Mouse (Mus musculus) intestine, embryonic 14.5 days (tissue): ENCODE data around the gene Man1a. TPM values are rescaled to one million over a fixed set of nuclear protein-coding genes. Genes with fewer than 3 reads are reported as not detected.

Experiments used
- ATAC-seq: fragments of 200-750 bp; cut with Nextera tagmentation; replicated peaks from 2 replicates; pipeline ENCODE4 v1.8.0; 2017; ENCODE audit warnings: low read depth, moderate number of reproducible peaks, moderate TSS enrichment, moderate library complexity; ENCODE audit not compliant: low FRiP score, low TSS enrichment
- DNase-seq: peaks from one replicate; pipeline ENCODE4 v3.0.0-alpha.2; 2018; ENCODE audit warnings: low spot score
- H3K27ac ChIP-seq: fragments of 300-500 bp; sonication (generic); 2 replicates; pipeline ENCODE4 v1.5.1; 2014; ENCODE audit warnings: low read depth, mild to moderate bottlenecking, control low read depth
- H3K27me3 ChIP-seq: fragments of 300-500 bp; sonication (generic); replicated peaks from 2 replicates; pipeline ENCODE4 v1.6.1; 2014; ENCODE audit warnings: low read length, control low read depth; ENCODE audit not compliant: control insufficient read depth, insufficient read depth
- H3K36me3 ChIP-seq: fragments of 300-500 bp; sonication (generic); 2 replicates; pipeline ENCODE4 v1.6.1; 2014; ENCODE audit warnings: low read length, control low read depth; ENCODE audit not compliant: control insufficient read depth, insufficient read depth
- H3K4me1 ChIP-seq: fragments of 300-500 bp; sonication (generic); replicated peaks from 2 replicates; pipeline ENCODE4 v1.6.1; 2014; ENCODE audit warnings: low read length, control low read depth, mixed read lengths; ENCODE audit not compliant: control insufficient read depth, insufficient read depth
- H3K4me2 ChIP-seq: fragments of 300-500 bp; sonication (generic); 2 replicates; pipeline ENCODE4 v1.6.1; 2014; ENCODE audit warnings: low read length
- H3K4me3 ChIP-seq: fragments of 300-500 bp; sonication (generic); 2 replicates; pipeline ENCODE4 v1.5.1; 2014; ENCODE audit warnings: low read depth, low read length, control low read depth, mixed read lengths
- H3K9ac ChIP-seq: fragments of 300-500 bp; sonication (generic); 2 replicates; pipeline ENCODE4 v1.6.1; 2014; ENCODE audit warnings: mild to moderate bottlenecking, low read length
- H3K9me3 ChIP-seq: fragments of 300-500 bp; sonication (generic); 2 replicates; pipeline ENCODE4 v1.6.1; 2016; ENCODE audit warnings: low read length, control low read depth; ENCODE audit not compliant: control insufficient read depth
- WGBS: fragments of 180-500 bp; shearing (Covaris S2); extraction: QIAGEN DNeasy Blood & Tissue Kit; methylation state at CpG from one replicate; pipeline ENCODE4 v1.1.7; 2014; 5-methylcytosine and 5-hydroxymethylcytosine counted together
- polyA plus RNA-seq: library from polyadenylated mRNA; unstranded; fragments of >200 nt; fragmentation: Nextera tagmentation; extraction: Ambion mirVana; gene quantifications from 2 replicates; pipeline ENCODE4 v1.2.1, GENCODE M21; 2014

Gene Man1a
- polyA plus RNA-seq, 1 experiment from 2014 or later: 12.6 TPM

DNA sequence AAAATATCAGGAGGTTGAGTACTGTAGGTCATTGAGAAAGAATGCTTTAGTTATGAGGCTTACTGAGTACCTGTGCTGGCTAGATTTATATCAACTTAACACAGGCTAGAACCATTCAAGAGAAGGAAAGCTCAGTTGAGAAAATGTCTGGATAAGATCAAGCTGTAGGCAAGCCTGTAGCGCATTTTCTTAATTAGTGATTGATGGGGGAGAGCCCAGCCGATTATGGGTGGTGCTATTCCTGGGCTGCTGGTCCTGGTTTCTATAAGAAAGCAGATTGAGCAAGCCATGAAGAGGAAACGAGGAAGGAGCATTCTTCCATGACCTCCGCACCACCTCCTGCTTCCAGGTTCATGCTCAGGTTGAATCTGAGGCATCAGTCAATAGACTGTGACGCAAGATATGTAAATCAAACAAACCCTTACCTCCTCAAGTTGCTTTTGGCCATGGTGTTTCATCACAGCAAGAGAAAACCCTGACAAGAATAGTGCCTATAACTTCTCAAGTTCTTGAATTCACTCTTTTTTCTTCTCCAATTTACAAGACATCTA is 58.4 kb downstream of the Man1a start:
- Histone ChIP-seq H3K36me3 (no peaks in the 10 kb centered on the region), H3K9ac (no peak overlapping the region), H3K4me1 (0 out of 2 replicates have a peak, but pooled peaks cover 5% of the 10 kb centered on the region), H3K27me3 (no peaks in the 10 kb centered on the region), H3K4me2 (no peak overlapping the region), H3K27ac (no peak overlapping the region), H3K9me3 (no peaks in the 10 kb centered on the region), H3K4me3 (no peak overlapping the region)
- DNase-seq: no peak
- ATAC-seq: 0 out of 2 replicates have a peak, but pooled peaks have one; percentile 36
- 52% methylated on average over 5 of the region's 5 CpGs for WGBS

DNA sequence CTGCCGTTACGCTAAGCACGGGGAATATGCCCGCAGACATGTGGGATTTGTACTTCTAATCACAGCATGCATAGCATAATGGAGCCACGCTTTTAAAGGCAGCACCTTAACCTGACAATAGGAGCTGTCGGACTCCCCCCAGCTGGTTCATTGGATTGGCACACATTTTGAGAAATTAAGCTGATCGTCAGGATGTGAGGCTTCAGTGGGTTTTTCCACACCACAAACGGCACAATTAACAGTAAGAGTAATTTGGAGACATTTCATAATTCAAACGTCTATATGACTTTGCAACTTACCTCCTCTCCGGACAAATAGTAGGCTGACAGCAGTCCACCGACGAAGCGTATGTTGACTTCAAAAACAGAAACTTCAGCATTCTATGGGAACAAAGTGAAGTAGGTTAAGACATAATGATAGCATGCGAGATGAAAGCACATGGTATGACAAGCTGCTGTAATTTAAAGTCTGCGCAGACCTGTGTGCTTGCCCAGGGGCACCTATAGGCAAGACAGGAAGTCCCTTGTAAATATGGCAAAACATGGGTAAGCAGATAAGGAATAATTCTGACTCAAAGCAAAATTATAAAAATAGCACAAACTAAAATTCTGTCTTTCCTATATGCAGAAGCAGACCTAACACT is 62.2 kb downstream of the Man1a start:
- DNase-seq (no peak), ATAC-seq (no peak)
- 90% methylated on average over 15 of the region's 15 CpGs for WGBS
- Histone ChIP-seq H3K36me3 (no peaks in the 10 kb centered on the region), H3K4me3 (no peak overlapping the region), H3K9me3 (no peaks in the 10 kb centered on the region), H3K27ac (no peak overlapping the region), H3K4me1 (0 out of 2 replicates have a peak, but pooled peaks cover 5% of the 10 kb centered on the region), H3K27me3 (no peaks in the 10 kb centered on the region), H3K9ac (no peak overlapping the region), H3K4me2 (no peak overlapping the region)

GRCm38 (mm10) chr10:54013143-54013791 is 63.1 kb downstream of the Man1a start:
- Histone ChIP-seq H3K4me1 (no peaks in the 10 kb centered on the region), H3K4me3 (no peak overlapping the region), H3K27ac (no peak overlapping the region), H3K9me3 (no peaks in the 10 kb centered on the region), H3K27me3 (no peaks in the 10 kb centered on the region), H3K36me3 (no peaks in the 10 kb centered on the region), H3K9ac (no peak overlapping the region), H3K4me2 (no peak overlapping the region)
- no peak for ATAC-seq
- WGBS: 84% methylated on average over 11 of the region's 11 CpGs
- no peak for DNase-seq

DNA sequence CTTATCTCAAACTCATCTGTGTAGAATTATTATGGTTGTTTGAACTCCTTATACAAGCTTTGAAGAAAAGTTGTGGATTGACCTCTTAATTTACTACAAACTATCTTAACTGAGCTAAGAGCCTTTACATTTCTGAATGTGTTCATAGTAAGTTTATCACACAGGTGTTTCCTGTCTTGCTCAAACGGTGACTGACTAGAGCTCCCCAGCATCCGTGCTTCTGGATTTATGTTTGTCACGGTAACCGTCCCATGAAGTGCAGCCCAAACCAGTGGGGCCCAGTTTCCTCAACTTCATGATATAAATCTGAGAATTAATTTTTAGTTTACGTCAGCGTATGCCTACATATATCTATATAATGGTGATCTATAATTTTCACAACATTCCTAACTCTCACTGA is 67.3 kb downstream of the Man1a start:
- Histone ChIP-seq H3K4me2 (no peak overlapping the region), H3K4me1 (no peaks in the 10 kb centered on the region), H3K36me3 (no peaks in the 10 kb centered on the region), H3K9ac (no peak overlapping the region), H3K9me3 (no peaks in the 10 kb centered on the region), H3K27ac (no peak overlapping the region), H3K4me3 (no peak overlapping the region), H3K27me3 (no peaks in the 10 kb centered on the region)
- no peak for DNase-seq
- no peak for ATAC-seq
- WGBS: 59% methylated on average over 6 of the region's 6 CpGs

GRCm38 (mm10) chr10:54006868-54007267 is 69.5 kb downstream of the Man1a start:
- Histone ChIP-seq H3K4me1 (no peaks in the 10 kb centered on the region), H3K4me2 (no peak overlapping the region), H3K9me3 (no peaks in the 10 kb centered on the region), H3K36me3 (no peaks in the 10 kb centered on the region), H3K27me3 (no peaks in the 10 kb centered on the region), H3K9ac (no peak overlapping the region), H3K4me3 (no peak overlapping the region), H3K27ac (no peak overlapping the region)
- ATAC-seq: no peak
- 63% methylated on average over 3 of the region's 3 CpGs for WGBS
- no peak for DNase-seq

- WGBS: 91% methylated on average over 2 of the region's 2 CpGs
- Histone ChIP-seq H3K9ac (no peak overlapping the region), H3K36me3 (no peaks in the 10 kb centered on the region), H3K27ac (no peak overlapping the region), H3K27me3 (no peaks in the 10 kb centered on the region), H3K4me3 (no peak overlapping the region), H3K9me3 (no peaks in the 10 kb centered on the region), H3K4me1 (no peaks in the 10 kb centered on the region), H3K4me2 (no peak overlapping the region)
- no peak for ATAC-seq
- no peak for DNase-seq
Measured at GRCm38 (mm10) chr10:54005847-54006246, 70.6 kb downstream of the Man1a start.

DNA sequence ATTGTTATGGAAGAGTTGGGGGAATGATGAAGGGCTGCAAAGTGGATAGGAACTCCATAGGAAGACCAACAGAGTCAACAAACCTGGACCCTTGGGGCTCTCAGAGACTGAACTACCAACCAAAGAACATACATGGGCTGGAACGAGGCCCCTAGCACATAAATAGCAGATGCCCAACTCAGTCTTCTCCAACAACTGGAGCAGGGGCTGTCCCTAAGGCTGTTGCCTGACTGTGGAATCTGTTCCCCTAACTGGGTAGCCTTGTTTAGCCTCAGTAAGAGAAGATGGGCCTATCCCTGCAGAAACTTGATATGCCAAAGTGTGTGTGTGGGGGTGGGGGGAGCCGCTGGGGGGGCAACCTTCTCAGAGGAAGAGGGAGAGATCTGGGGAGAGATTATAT is 73.5 kb downstream of the Man1a start:
- Histone ChIP-seq H3K9me3 (no peaks in the 10 kb centered on the region), H3K4me1 (no peaks in the 10 kb centered on the region), H3K27ac (no peak overlapping the region), H3K9ac (no peak overlapping the region), H3K27me3 (no peaks in the 10 kb centered on the region), H3K4me3 (no peak overlapping the region), H3K36me3 (no peaks in the 10 kb centered on the region), H3K4me2 (no peak overlapping the region)
- no peak for DNase-seq
- ATAC-seq: no peak
- 83% methylated on average over 2 of the region's 2 CpGs for WGBS

DNA sequence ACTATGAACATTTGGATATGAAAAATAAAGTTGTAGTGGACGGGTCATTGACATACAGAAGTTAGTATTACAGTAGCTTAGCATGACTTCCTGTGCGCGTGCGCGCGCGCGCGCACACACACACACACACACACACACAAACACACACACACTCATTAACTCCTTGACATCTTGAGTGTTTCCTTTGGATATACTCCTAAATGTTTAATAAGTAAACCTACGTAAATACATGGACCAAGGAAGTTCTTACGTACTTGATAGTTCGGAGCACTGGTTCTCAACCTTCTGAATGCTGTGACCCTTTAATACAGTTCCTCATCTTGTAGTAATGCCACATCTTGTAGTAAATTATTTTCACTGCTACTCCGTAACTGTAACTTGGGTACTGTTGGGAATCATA is 79.1 kb downstream of the Man1a start:
- Histone ChIP-seq H3K4me1 (peaks cover 4% of the 10 kb centered on the region; the same call in 1 of the 2 replicates), H3K9ac (no peak overlapping the region), H3K9me3 (no peaks in the 10 kb centered on the region), H3K27me3 (no peaks in the 10 kb centered on the region), H3K27ac (no peak overlapping the region), H3K36me3 (no peaks in the 10 kb centered on the region), H3K4me2 (no peak overlapping the region), H3K4me3 (no peak overlapping the region)
- 79% methylated on average over 13 of the region's 13 CpGs for WGBS
- no peak for DNase-seq
- no peak for ATAC-seq

- DNase-seq (no peak), ATAC-seq (no peak)
- Histone ChIP-seq H3K4me1 (peaks cover 4% of the 10 kb centered on the region; the same call in 1 of the 2 replicates), H3K9me3 (no peaks in the 10 kb centered on the region), H3K27me3 (no peaks in the 10 kb centered on the region), H3K36me3 (no peaks in the 10 kb centered on the region), H3K4me2 (no peak overlapping the region), H3K27ac (peak overlapping the region; percentile 54; the same call in 1 of the 2 replicates), H3K4me3 (no peak overlapping the region), H3K9ac (no peak overlapping the region)
Measured at GRCm38 (mm10) chr10:53996216-53996615, 80.2 kb downstream of the Man1a start.
